Mouse (Mus musculus): ENCODE results near the gene Trmo.

Gene Trmo

GRCm38 (mm10) chr4:46371030-46371429, 18.2 kb downstream of the Trmo start:
- DNase-seq (ENCODE audit: low read depth, low spot score): peak; percentile 57

- no peak for DNase-seq (ENCODE audit: low read depth, low spot score)
Observed at GRCm38 (mm10) chr4:46370406-46370805, 18.8 kb downstream of the Trmo start.

DNA sequence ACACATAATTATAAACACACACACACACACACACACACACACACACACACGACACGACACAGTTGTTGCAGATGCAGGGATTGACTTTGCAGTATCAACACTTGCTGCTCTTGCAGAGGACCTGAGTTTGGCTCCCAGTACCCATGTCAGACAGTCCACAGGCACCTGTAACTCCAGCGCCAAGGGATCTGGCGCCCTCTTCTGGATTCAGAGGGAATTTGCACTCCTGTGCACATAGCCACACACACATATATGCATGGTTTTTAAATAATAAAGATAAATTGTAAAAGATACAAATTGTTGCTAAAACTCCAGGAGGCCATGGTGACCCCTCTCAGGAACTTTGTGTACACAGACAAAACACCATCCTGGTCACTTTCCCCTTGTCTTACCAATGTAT, 20.2 kb downstream of the Trmo start:
- DNase-seq (ENCODE audit: low read depth, low spot score): peak; percentile 74

DNA sequence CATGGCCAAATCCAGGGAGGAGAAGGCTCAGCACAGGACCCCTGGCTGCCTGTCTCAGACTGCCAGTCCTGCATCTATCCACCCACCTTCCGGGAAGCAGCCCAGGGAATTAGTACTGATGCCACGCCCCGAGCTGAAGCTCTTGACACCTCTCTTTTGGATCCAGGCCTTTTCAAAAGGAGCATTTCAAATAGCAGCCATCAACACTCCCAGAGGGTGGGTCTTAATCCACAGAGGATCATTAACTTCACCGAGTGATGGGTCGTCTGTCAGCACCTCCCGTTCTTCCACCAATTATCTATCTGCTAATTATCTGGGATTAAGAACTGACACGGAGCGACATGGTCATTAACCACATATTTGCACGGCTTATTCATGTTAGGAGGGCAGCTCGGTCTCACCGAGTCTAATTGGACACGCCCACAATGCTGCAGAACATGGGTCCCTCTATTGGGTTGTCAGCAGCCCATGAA, 21.7 kb downstream of the Trmo start:
- peak; percentile 42 for DNase-seq (ENCODE audit: low read depth, low spot score)

GRCm38 (mm10) chr4:46364360-46364759, 24.9 kb downstream of the Trmo start:
- DNase-seq (ENCODE audit: low read depth, low spot score): no peak

DNA sequence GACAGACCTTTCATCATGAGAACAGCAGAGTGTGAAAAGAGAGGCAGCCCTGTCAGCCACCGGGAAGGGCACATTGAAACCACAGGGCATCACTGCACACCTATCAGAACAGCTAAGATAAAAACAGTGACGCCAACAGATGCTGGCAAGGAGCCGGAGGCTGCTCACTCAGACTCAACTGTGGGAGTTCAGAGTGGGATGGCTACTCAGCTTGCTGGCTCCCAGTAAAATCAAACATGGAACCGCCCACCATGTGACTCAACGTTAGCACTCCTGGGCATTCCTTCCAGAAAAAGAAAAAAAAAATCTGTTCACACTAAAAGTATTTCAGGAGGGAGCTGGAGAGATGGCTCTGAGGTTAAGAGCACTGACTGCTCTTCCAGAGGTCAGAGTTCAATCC, 28.0 kb downstream of the Trmo start:
- no peak for DNase-seq (ENCODE audit: low read depth, low spot score)

GRCm38 (mm10) chr4:46359539-46360253, 29.5 kb downstream of the Trmo start:
- no peak for DNase-seq (ENCODE audit: low read depth, low spot score)

DNA sequence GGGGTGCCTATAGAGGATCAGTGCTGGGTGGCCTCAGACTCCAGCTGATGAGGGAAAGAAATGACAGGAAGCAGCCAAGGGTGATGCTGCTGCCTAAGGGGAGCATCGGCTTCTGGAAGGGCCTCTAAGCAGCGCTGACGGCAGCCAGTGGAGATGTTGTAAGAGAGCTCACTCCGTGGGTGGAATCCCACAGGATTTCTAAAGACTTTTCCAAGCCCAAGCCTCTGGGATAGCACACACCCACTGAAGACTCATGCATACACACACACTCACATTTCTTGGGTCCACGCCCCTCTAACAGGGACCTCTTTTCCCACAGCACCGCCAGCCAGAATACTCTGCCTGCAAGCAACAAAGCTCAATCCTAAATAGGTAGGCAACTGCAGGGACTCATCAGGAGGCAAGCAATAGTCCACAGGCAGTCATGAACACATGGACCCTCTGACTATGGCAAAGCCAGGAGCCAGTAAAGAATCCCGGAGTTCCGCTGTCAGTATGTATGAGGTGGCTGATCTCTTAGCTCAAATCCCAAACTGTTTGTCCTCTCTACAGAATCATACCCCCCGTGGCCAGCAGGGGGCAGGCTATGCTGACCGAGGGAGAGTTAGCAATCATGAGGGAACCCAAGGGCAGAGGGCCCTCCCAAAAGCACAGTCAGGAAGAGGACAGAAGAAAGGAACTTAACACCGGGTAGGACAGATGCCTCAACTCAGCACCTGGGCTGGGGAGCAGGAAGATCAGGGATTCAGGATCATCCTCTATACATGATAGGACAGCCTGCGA, 32.7 kb downstream of the Trmo start:
- DNase-seq (ENCODE audit: low read depth, low spot score): peak; percentile 89

- DNase-seq (ENCODE audit: low read depth, low spot score): peak; percentile 31
Observed at GRCm38 (mm10) chr4:46353045-46353444, 36.2 kb downstream of the Trmo start.

DNA sequence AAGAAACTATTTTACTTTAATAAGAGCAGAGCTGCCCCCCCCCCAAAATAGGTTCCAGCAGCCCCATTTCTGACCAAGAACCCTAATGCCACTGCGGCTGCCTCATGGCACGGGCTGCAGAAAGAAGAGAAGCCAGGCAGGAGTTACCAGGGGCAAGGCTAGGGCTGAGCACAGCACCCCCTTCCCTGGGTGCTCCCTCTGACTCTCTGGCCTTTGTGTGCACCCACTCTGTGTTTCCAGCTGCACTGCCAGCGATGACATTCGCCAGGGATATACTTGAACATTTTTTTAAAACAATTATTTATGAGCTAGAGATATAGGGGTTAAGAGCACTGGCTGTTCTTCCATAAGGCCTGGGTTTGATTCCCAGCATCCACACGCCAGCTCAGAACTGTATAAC, 39.7 kb downstream of the Trmo start:
- DNase-seq (ENCODE audit: low read depth, low spot score): no peak

- no peak for DNase-seq (ENCODE audit: low read depth, low spot score)
Observed at GRCm38 (mm10) chr4:46348897-46349296, 40.3 kb downstream of the Trmo start.

GRCm38 (mm10) chr4:46347580-46348515, 41.4 kb downstream of the Trmo start:
- no peak for DNase-seq (ENCODE audit: low read depth, low spot score)

GRCm38 (mm10) chr4:46347141-46347540, 42.1 kb downstream of the Trmo start:
- no peak for DNase-seq (ENCODE audit: low read depth, low spot score)

DNA sequence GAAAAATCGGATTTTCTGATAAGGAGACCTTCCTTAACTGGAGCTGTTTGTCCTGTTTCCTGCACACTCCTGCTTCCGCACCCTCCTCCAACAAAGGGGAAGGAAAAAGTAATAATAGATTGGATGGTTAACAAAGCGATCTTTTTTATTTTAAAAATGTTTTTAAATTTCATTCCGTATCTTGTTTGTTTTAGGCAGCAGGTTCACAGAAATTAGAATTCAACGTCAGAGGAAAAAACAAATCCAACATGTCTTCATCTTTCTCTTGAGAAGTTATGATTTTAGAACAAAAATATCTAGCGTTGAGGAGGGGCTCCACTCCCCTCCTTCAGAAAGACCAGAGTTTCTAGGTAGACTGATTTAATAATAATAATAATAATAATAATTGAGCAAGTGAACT, 43.0 kb downstream of the Trmo start:
- no peak for DNase-seq (ENCODE audit: low read depth, low spot score)

DNA sequence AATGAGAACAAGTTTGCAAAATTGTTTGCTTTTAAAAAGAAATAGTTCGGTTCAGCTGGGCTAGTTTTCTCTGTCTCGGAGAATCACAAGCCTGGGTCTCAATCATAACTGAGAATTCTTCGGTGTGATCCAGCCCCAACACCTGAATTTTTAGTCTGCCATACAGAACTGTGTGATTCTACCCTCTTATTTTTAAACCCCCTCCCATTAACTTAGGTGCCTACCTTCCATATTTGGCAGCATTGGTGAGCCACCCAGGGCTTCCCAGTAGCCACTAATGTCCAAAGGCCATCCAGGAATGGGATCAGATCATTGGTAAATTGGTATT, 43.5 kb downstream of the Trmo start:
- DNase-seq (ENCODE audit: low read depth, low spot score): no peak

- peak; percentile 63 for DNase-seq (ENCODE audit: low read depth, low spot score)
Observed at GRCm38 (mm10) chr4:46345056-46345772, 44.0 kb downstream of the Trmo start.

DNA sequence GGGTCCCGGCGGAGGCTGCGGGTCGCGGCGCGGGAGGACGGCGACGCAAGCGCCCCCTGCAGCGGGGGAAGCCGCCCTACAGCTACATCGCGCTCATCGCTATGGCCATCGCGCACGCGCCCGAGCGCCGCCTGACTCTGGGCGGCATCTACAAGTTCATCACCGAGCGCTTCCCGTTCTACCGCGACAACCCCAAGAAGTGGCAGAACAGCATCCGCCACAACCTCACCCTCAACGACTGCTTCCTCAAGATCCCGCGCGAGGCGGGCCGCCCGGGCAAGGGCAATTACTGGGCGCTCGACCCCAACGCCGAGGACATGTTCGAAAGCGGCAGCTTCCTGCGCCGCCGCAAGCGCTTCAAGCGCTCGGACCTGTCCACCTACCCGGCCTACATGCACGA, 44.9 kb downstream of the Trmo start:
- peak; percentile 81 for DNase-seq (ENCODE audit: low read depth, low spot score)

DNA sequence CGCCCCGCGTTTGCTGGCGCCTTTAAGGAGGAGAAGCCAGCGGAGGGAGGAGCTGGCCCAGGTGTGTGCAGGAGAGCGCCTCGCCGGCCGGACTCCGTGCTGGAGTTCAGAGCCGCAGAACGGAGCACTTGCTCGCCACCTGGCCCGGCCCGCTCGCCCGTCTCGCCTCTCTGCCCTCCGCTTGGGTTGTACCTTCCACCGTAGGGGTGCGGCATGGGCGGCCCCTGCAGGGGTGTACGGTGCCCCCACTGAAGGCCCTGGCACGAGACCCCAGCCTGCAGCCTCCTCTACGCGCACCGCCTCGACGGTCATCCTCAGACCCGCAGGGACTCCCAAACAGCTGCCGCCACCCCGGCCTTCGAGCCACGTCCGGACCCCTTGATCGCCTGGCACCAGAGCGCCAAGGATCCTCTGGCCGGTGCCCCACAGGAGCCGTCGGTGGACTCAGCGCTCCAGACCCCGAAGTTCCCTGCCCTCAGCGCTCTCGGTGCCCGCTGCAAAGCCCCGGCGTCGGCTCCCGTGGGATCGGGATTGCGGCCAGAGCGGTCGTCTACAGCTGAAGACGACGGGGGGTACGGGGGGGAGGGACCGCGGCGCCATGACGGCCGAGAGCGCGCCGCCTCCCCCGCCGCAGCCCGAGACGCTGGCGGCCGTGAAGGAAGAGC, 45.5 kb downstream of the Trmo start, which contains the start of gene Foxe1:
Gene Foxe1 (plus strand): TSS at position 14 of the 665 bp plus-strand sequence.
- peak; percentile 65 for DNase-seq (ENCODE audit: low read depth, low spot score)

- DNase-seq (ENCODE audit: low read depth, low spot score): peak; percentile 56
Observed at GRCm38 (mm10) chr4:46342711-46343286, 46.4 kb downstream of the Trmo start.

Data from ZHBTc4 (cell line).